Mouse (Mus musculus) neural tube, embryonic 15.5 days (tissue): ENCODE measurements around the gene Fkbp6. TPM values are rescaled to one million over a fixed set of nuclear protein-coding genes. Genes with fewer than 3 reads are reported as not detected.

Experiments
- ATAC-seq: fragments of 200-750 bp; cut with Nextera tagmentation; 2 replicates; pipeline ENCODE4 v1.8.0; 2017; ENCODE audit warnings: mild to moderate bottlenecking, moderate TSS enrichment, moderate library complexity; ENCODE audit not compliant: low FRiP score
- H3K27ac ChIP-seq: fragments of 300-500 bp; sonication (generic); replicated peaks from 2 replicates; pipeline ENCODE4 v1.5.1; 2015; ENCODE audit warnings: mild to moderate bottlenecking, inconsistent platforms
- H3K27me3 ChIP-seq: fragments of 300-500 bp; sonication (generic); replicated peaks from 2 replicates; pipeline ENCODE4 v1.6.1; 2015; ENCODE audit warnings: inconsistent platforms
- H3K36me3 ChIP-seq: fragments of 300-500 bp; sonication (generic); 2 replicates; pipeline ENCODE4 v1.6.1; 2015; ENCODE audit warnings: inconsistent platforms
- H3K4me1 ChIP-seq: fragments of 300-500 bp; sonication (generic); 2 replicates; pipeline ENCODE4 v1.6.1; 2015; ENCODE audit warnings: inconsistent platforms
- H3K4me2 ChIP-seq: fragments of 300-500 bp; sonication (generic); 2 replicates; pipeline ENCODE4 v1.6.1; 2015; ENCODE audit warnings: inconsistent platforms, mild to moderate bottlenecking, moderate library complexity
- H3K4me3 ChIP-seq: fragments of 300-500 bp; sonication (generic); replicated peaks from 2 replicates; pipeline ENCODE4 v1.5.1; 2015; ENCODE audit warnings: mild to moderate bottlenecking, inconsistent platforms
- H3K9ac ChIP-seq: fragments of 300-500 bp; sonication (generic); replicated peaks from 2 replicates; pipeline ENCODE4 v1.6.1; 2015; ENCODE audit warnings: mild to moderate bottlenecking, inconsistent platforms
- H3K9me3 ChIP-seq: fragments of 300-500 bp; sonication (generic); replicated peaks from 2 replicates; pipeline ENCODE4 v1.6.1; 2016; ENCODE audit warnings: inconsistent platforms
- WGBS: fragments of 180-500 bp; shearing (Covaris S2); methylation state at CpG from one replicate; pipeline ENCODE4 v1.1.7; 2015; ENCODE audit warnings: mixed read lengths; 5-methylcytosine and 5-hydroxymethylcytosine counted together
- polyA plus RNA-seq: library from polyadenylated mRNA; unstranded; fragments of >200 nt; fragmentation: Nextera tagmentation; extraction: Ambion mirVana; gene quantifications from 2 replicates; pipeline ENCODE4 v1.2.1, GENCODE M21; 2015

Gene Fkbp6
- 0.20 TPM in 1 of 2 replicates, not detected in the other for polyA plus RNA-seq

DNA sequence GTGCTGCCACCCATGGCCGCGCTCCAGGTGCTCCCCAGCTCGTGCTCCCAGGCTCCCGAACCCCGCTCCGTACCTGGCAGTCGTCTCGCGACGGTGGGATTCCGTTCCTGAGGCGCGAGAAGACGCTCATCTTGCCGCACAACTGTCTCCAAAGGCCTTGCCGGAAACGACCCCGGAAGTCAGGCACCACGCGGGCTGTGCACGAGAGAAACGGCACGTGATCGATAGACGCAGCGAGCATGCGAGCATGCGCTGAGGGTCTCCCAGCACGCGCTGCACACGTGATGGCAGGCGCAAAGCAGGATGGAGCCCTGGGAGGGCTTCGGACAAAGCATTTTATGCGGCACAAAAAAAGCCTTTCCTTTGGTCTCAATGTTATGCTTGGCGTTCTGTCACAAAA is at the start of gene Fkbp6:
Fkbp6 (minus strand) TSS at position 183 of the 400 bp plus-strand sequence.
- no peak for ATAC-seq
- WGBS = 90% methylated on average over 35 of the region's 35 CpGs
- Histone ChIP-seq H3K27me3 (peaks cover 14% of the 10 kb centered on the region), H3K4me3 (no peak within 1 kb of the TSS), H3K27ac (no peak within 1 kb of the TSS), H3K9me3 (no peaks in the 10 kb centered on the region), H3K4me2 (no peak within 1 kb of the TSS), H3K4me1 (no peaks in the 10 kb centered on the region), H3K9ac (no peak within 1 kb of the TSS), H3K36me3 (no peaks in the 10 kb centered on the region)

DNA sequence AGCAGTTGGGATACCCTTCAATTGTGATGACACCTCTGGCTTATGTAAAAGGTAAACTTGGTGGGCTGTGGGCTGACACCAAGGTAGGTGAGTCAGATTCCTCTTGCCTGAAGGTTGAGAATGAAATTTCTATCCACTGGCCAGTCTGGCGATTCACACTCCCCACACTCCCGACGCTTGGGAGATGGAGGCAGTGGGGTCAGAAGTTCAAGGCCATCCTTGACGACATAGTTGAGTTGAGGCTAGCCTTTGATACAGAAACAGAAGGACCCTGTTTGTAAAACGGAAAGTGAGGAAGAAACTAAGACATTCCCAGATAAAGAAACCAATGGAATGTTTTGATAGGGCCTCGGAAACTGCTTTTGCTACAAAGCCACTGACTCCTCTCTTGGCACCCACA is 49.5 kb upstream of the Fkbp6 start:
- no peak overlapping the region for H3K27ac ChIP-seq
- WGBS = 67% methylated on average over 6 of the region's 6 CpGs
- H3K4me1 ChIP-seq = peaks cover 5% of the 10 kb centered on the region
- H3K27me3 ChIP-seq = no peaks in the 10 kb centered on the region
- H3K9me3 ChIP-seq = no peaks in the 10 kb centered on the region
- no peak overlapping the region for H3K9ac ChIP-seq
- ATAC-seq = no peak
- no peaks in the 10 kb centered on the region for H3K36me3 ChIP-seq
- no peak overlapping the region for H3K4me2 ChIP-seq
- H3K4me3 ChIP-seq = no peak overlapping the region

DNA sequence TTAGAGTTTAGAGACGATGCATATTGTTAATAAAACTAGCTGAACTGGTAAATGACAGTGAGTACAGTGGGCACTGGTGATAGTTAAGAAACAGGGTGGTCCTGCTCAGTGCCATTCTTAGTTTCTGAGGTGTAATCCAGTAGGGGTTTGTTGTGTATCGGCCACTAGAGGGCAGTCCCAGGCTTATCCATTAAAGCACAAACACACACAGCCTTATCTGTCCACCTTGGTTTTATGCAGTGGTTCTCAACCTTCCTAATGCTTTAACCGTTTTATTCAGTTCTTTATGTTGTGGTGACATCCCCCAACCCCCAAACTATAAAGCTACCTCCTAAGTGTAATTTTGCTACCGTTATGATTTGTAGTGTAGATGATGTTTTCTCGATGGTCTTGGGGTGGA is 46.0 kb upstream of the Fkbp6 start:
- ATAC-seq = no peak
- Histone ChIP-seq H3K4me3 (no peak overlapping the region), H3K4me1 (peaks cover 27% of the 10 kb centered on the region), H3K9ac (no peak overlapping the region), H3K27ac (no peak overlapping the region), H3K27me3 (no peaks in the 10 kb centered on the region), H3K36me3 (peaks cover 13% of the 10 kb centered on the region), H3K4me2 (no peak overlapping the region), H3K9me3 (no peaks in the 10 kb centered on the region)
- 56% methylated on average over 5 of the region's 5 CpGs for WGBS

DNA sequence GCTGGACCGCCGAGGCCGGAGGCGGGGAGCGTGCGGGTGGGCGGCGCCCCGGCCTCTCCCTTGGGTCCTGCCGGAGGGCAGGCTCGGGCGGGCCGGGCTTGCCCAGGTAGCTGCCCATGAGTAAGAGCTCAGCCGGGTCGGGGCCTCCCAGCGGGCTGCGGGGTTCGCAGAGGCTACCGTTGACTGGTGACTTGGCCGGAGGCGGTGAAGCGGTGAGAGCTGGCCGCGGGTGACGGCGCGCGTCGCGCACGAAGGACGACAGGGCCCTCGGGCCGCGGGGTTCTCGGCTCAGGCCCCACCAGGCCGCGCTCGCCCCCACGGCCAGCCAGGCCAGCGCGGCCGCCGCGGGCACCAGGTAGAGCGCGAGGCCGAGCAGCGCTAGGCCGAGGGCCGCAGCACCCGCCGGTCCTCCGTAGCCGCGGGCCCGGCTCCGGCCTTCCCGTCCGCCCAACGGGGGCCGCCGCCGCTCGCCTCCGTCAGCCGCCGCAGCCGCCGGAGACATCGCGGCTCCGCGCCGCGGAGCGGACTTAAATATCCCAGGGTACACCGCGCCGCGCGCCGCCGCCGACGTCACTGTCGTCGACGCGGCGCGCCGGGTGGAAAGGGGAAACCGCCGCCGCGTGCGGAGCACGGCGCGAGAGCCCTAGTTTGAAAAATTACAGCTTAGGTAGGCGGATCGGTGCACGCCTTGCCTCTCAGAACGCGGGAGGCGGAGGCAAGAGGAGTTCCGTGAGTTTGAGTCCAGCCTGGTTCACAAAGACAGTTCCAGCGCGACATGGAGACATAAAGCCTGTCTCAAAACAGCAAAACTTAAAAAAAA is 44.4 kb upstream of the Fkbp6 start, which contains the start of gene Pom121:
Pom121 (minus strand) TSS at position 543 of the 820 bp plus-strand sequence.
- peak within 1 kb of the TSS; percentile 85 for H3K27ac ChIP-seq
- WGBS = under 1% methylated on average over 78 of the region's 110 CpGs
- H3K4me2 ChIP-seq = peak within 1 kb of the TSS; percentile 85
- H3K9me3 ChIP-seq = no peaks in the 10 kb centered on the region
- no peaks in the 10 kb centered on the region for H3K27me3 ChIP-seq
- ATAC-seq = peak; percentile 94
- peaks cover 27% of the 10 kb centered on the region for H3K4me1 ChIP-seq
- peak within 1 kb of the TSS; percentile 64 for H3K9ac ChIP-seq
- peaks cover 28% of the 10 kb centered on the region for H3K36me3 ChIP-seq
- H3K4me3 ChIP-seq = peak within 1 kb of the TSS; percentile 61

DNA sequence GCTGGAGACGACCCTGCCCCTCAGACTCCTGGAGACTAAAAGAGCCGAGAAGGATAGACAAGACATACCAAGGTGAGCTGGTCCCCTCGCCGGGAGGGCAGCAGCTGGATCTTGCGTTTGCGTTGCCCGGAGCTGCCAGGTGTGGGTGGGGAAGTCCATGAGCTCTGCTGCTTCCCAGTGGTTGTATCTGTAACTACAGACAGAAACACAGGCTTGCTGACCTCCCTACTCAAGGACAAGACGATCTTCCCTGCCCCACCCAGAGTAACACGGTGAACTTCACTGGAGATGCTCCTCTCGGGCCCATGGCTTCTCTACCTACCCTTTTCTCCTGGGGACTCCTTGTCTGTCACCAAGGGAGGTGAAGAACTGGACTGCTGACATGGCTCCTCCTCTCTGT is 33.9 kb upstream of the Fkbp6 start:
- WGBS = 86% methylated on average over 10 of the region's 10 CpGs
- Histone ChIP-seq H3K27me3 (no peaks in the 10 kb centered on the region), H3K4me1 (no peaks in the 10 kb centered on the region), H3K4me3 (no peak overlapping the region), H3K36me3 (peaks cover 96% of the 10 kb centered on the region), H3K4me2 (no peak overlapping the region), H3K9me3 (no peaks in the 10 kb centered on the region), H3K27ac (no peak overlapping the region), H3K9ac (no peak overlapping the region)
- ATAC-seq = no peak

DNA sequence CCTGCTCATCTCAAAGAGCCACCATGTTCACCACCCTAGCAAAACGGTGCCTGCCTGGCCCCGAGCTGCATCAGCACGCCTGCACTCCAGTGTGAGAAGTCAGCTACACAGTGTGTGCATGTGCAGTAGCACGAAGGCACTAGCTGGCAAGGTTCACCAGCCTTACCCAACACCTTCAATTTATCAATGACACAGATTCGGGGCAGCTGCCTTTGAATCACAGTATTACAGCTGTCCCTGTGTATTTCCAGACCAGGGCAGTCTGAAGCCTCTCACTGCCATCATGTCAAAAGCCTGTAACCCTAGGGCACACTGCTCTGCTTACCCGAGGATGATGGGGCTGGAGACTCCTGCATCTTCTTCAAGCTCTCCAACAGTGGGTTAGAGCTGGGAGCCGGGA is 32.9 kb upstream of the Fkbp6 start:
- H3K36me3 ChIP-seq = peaks cover 96% of the 10 kb centered on the region
- 92% methylated on average over 7 of the region's 7 CpGs for WGBS
- H3K4me3 ChIP-seq = no peak overlapping the region
- ATAC-seq = no peak
- H3K4me1 ChIP-seq = no peaks in the 10 kb centered on the region
- no peaks in the 10 kb centered on the region for H3K27me3 ChIP-seq
- no peak overlapping the region for H3K4me2 ChIP-seq
- no peak overlapping the region for H3K9ac ChIP-seq
- H3K9me3 ChIP-seq = no peaks in the 10 kb centered on the region
- H3K27ac ChIP-seq = no peak overlapping the region

DNA sequence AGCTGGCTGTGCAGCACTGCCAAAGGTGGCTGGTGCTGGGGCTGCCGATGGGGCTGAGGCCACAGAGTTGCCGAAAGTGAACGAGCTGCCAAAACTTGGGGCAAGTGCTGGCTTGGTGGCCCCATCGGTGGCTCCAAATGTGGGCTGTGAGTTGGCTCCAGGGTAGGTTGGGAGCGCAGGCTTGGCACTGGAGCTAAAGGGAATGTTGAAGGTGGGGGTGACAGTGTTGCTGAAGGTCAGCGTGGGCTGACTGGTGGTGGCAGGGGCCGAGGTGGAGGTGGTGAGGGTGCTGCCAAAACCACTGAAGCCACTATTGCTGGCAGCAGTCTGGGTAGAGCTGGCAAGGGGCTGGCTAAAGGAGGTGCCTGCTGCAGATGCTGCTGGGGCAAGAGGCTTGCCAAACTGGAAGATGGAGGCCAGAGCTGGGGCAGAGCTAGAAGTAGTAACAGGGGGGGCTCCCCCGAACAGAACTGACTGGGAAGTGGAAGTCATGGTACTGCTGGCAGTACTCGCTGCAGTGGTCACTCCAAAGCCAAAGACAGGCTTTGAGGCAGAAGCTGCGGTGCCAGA is 31.6 kb upstream of the Fkbp6 start:
- Histone ChIP-seq H3K9me3 (no peaks in the 10 kb centered on the region), H3K4me2 (no peak overlapping the region), H3K36me3 (peaks cover 89% of the 10 kb centered on the region), H3K27me3 (no peaks in the 10 kb centered on the region), H3K9ac (no peak overlapping the region), H3K27ac (no peak overlapping the region), H3K4me1 (no peaks in the 10 kb centered on the region), H3K4me3 (no peak overlapping the region)
- no peak for ATAC-seq
- 95% methylated on average over 10 of the region's 10 CpGs for whole genome bisulfite sequencing

DNA sequence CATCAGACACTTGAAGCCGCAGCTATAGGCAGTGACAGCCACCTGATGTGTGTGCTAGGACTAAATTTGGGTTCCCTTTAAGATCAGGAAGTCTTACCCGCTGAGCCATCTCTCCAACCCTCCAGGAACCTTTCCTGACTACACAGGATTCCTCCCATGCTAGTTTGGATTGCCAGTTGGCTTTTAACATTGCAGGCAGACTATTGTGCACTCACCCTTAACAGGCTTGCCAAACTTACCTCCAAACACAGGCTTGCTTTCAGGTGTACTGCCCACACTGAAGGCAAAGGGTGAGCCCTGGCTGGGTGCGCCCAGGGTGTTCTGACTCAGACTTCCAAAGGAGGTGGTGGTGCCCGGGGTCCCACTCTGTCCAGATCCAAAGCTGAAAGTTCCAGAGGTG is 30.8 kb upstream of the Fkbp6 start:
- H3K4me2 ChIP-seq = no peak overlapping the region
- no peaks in the 10 kb centered on the region for H3K27me3 ChIP-seq
- H3K36me3 ChIP-seq = peaks cover 92% of the 10 kb centered on the region
- no peak overlapping the region for H3K9ac ChIP-seq
- H3K27ac ChIP-seq = no peak overlapping the region
- H3K4me1 ChIP-seq = no peaks in the 10 kb centered on the region
- no peak for ATAC-seq
- WGBS = 93% methylated on average over 4 of the region's 4 CpGs
- H3K9me3 ChIP-seq = no peaks in the 10 kb centered on the region
- H3K4me3 ChIP-seq = no peak overlapping the region

DNA sequence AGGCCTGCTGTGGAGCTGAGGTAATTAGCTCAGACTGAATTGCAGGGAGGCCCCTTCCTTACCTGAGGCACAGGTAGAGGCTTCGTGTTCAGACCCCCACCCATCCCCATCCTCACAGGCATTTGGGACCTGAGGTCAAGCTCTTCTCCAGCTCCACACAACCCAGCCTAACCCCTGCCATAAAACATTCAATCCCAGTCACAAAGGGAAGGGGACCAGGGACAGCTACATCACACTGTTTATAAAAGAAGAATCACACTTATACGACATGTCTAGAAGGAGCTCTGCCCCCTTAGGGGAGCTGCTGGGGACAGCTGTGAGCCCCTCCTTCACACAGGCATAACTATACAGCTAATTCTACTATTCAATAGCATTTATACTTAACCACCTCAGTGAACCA is 26.5 kb upstream of the Fkbp6 start:
- WGBS = 60% methylated on average over 2 of the region's 2 CpGs
- Histone ChIP-seq H3K27ac (no peak overlapping the region), H3K9me3 (no peaks in the 10 kb centered on the region), H3K4me2 (no peak overlapping the region), H3K36me3 (peaks cover 87% of the 10 kb centered on the region), H3K27me3 (no peaks in the 10 kb centered on the region), H3K4me1 (no peaks in the 10 kb centered on the region), H3K9ac (no peak overlapping the region), H3K4me3 (no peak overlapping the region)
- no peak for ATAC-seq

DNA sequence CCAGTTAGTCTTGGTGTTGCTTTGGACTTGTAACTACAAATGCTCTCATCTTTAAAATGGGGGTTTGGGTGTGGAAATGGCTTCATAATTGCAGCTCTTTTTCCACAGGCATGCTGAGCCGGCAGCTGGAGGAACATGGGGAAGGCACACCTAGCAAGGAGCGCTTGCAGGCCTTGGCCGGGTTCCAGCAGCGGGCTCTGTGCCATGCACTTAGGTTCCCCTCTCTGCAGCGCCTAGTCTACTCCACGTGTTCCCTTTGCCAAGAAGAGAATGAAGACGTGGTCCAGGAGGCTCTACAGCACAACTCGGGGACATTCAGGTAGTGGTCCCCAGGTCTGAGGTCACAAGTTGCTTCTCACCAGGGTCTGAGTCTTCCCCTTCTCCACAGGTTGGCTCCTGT is 25.3 kb upstream of the Fkbp6 start:
- peaks cover 75% of the 10 kb centered on the region for H3K36me3 ChIP-seq
- no peaks in the 10 kb centered on the region for H3K9me3 ChIP-seq
- H3K4me1 ChIP-seq = peaks cover 10% of the 10 kb centered on the region
- H3K27me3 ChIP-seq = no peaks in the 10 kb centered on the region
- H3K4me3 ChIP-seq = no peak overlapping the region
- no peak overlapping the region for H3K27ac ChIP-seq
- no peak for ATAC-seq
- no peak overlapping the region for H3K9ac ChIP-seq
- 68% methylated on average over 8 of the region's 8 CpGs for WGBS
- H3K4me2 ChIP-seq = no peak overlapping the region

DNA sequence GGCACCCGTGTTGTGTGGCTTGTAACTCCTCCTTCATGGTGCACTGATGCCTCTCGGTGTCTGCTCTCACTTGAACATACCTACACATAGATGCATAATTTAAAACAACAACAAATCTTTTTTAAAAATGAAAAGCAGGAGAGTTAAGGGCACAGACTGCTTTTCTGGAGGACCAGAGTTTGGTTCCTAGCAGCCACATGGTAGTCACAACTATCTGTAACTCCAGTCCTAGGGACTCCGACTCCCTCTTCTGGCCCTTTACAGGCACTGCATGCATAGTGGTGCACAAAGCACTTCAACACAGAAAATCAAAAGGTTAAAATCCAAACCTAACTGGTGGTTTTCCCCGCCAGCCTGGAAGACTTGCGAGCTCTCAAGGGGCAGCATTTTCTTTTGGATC is 23.8 kb upstream of the Fkbp6 start:
- Histone ChIP-seq H3K4me2 (no peak overlapping the region), H3K9ac (no peak overlapping the region), H3K27me3 (no peaks in the 10 kb centered on the region), H3K4me1 (peaks cover 18% of the 10 kb centered on the region), H3K27ac (no peak overlapping the region), H3K36me3 (peaks cover 60% of the 10 kb centered on the region), H3K4me3 (no peak overlapping the region), H3K9me3 (no peaks in the 10 kb centered on the region)
- WGBS = 98% methylated on average over 5 of the region's 5 CpGs
- no peak for ATAC-seq

DNA sequence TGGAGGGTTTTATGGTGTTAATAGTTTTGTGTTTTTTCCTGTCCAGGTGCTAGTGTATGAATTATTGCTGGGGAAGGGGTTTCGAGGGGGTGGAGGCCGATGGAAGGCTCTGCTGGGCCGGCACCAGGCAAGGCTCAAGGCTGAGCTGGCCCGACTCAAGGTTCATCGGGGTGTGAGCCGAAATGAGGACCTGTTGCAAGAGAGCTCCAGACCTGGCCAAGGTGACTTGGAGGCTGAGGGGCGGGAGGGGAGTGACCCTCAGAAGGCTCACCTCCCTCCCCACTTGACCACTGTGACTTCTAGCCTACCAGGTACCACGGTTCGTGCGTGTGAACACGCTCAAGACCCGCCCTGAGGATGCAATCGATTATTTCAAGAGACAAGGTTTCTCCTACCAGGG is 21.4 kb upstream of the Fkbp6 start:
- H3K27ac ChIP-seq = no peak overlapping the region
- H3K36me3 ChIP-seq = peaks cover 43% of the 10 kb centered on the region
- H3K4me2 ChIP-seq = peak overlapping the region; percentile 76
- H3K4me3 ChIP-seq = peak overlapping the region; percentile 94; the same call in 1 of the 2 replicates
- peaks cover 19% of the 10 kb centered on the region for H3K4me1 ChIP-seq
- H3K9ac ChIP-seq = no peak overlapping the region
- ATAC-seq = no peak
- no peaks in the 10 kb centered on the region for H3K27me3 ChIP-seq
- WGBS = 95% methylated on average over 13 of the region's 13 CpGs
- no peaks in the 10 kb centered on the region for H3K9me3 ChIP-seq
